7 mouse cellular contexts compared by ENCODE assay signal in genomic region chrX:103026256-103027028, GRCm38 (mm10).
DNase-seq lines count a peak whose midpoint lies in the region; ATAC-seq lines count a peak whose summit lies in the region.

No protein-coding gene starts in this region.

- peak; percentile 81 for ATAC-seq in limb, embryonic 12.5 days (ENCODE audit: insufficient number of reproducible peaks, insufficient read depth, low FRiP score, low TSS enrichment, low read depth)
- ATAC-seq in midbrain, embryonic 12.5 days (ENCODE audit: low FRiP score, low read depth), result peak; percentile 82

- intact Hi-C loops in heart, postnatal 14 days (cut with DNase I), result no loop called here
- intact Hi-C loops in left cerebral cortex, postnatal 36 days (cut with DNase I), result no loop called here

- no peaks in the 10 kb centered on the region for H3K36me3 ChIP-seq in limb, embryonic 12.5 days
- no peaks in the 10 kb centered on the region for H3K36me3 ChIP-seq in midbrain, embryonic 12.5 days

- no peaks in the 10 kb centered on the region for H3K9me3 ChIP-seq in limb, embryonic 12.5 days
- H3K9me3 ChIP-seq in midbrain, embryonic 12.5 days, result no peaks in the 10 kb centered on the region

- peaks cover 10% of the 10 kb centered on the region for H3K27me3 ChIP-seq in limb, embryonic 12.5 days
- peaks cover 12% of the 10 kb centered on the region; the same call in 1 of the 2 replicates for H3K27me3 ChIP-seq in midbrain, embryonic 12.5 days

- peak overlapping the region; percentile 51 for H3K9ac ChIP-seq in limb, embryonic 12.5 days (replicated peaks)
- H3K9ac ChIP-seq in midbrain, embryonic 12.5 days (replicated peaks), result no peak overlapping the region; the same call in 1 of the 2 replicates

- peak overlapping the region; percentile 46 for H3K4me3 ChIP-seq in limb, embryonic 12.5 days (replicated peaks)
- peak overlapping the region; percentile 37 for H3K4me3 ChIP-seq in midbrain, embryonic 12.5 days

- DNase-seq in ZHBTc4 (ENCODE audit: low read depth, low spot score), result peak; percentile 60
- DNase-seq in embryo, embryonic 10.5 days (ENCODE audit: low spot score), result peak; percentile 79
- peak; percentile 1 for DNase-seq in heart, postnatal 14 days
- DNase-seq in left cerebral cortex, postnatal 36 days (ENCODE audit: low spot score in 2 of 2), result no peak
- no peak for DNase-seq in left cerebral cortex, adult 11 months (ENCODE audit: low spot score)

- WGBS in limb, embryonic 12.5 days, result 11% methylated on average over 22 of the region's 22 CpGs
- WGBS in midbrain, embryonic 12.5 days, result 18% methylated on average over 20 of the region's 22 CpGs

- H3K4me1 ChIP-seq in limb, embryonic 12.5 days (replicated peaks), result no peaks in the 10 kb centered on the region
- no peaks in the 10 kb centered on the region for H3K4me1 ChIP-seq in midbrain, embryonic 12.5 days

- H3K4me2 ChIP-seq in limb, embryonic 12.5 days, result peak overlapping the region; percentile 52
- peak overlapping the region; percentile 44 for H3K4me2 ChIP-seq in midbrain, embryonic 12.5 days (replicated peaks)

- peak overlapping the region; percentile 90 for H3K27ac ChIP-seq in limb, embryonic 12.5 days
- 0 out of 2 replicates have a peak overlapping the region, but pooled peaks have one; percentile 56 for H3K27ac ChIP-seq in midbrain, embryonic 12.5 days (replicated peaks)

Comparison
In these comparisons a context has a peak if more than half of its experiments do, and no peak if none do; other contexts are left out.
1. DNase-seq: peak in ZHBTc4 (single experiment), embryo, embryonic 10.5 days (single experiment) and heart, postnatal 14 days (2 of 2); none in left cerebral cortex, postnatal 36 days (0 of 2) and left cerebral cortex, adult 11 months (single experiment).